Mouse (Mus musculus): ENCODE results near the gene Eif2a. TPM values are rescaled to one million over a fixed set of nuclear protein-coding genes. Genes with fewer than 3 reads are reported as not detected.

Gene Eif2a
- 55.7 and 56.2 TPM in 2 replicates for total RNA-seq (2021)
- long read RNA-seq, transcript Eif2a-201 (14 exons, 2,299 nt) = major isoform, 23 of 41 reads
- long read RNA-seq, partial matches to known transcripts = 8 of 41 reads
- long read RNA-seq, other reads (novel, unspliced or antisense) = 7 of 41 reads

- peak; percentile 99 for DNase-seq
Observed at GRCm38 (mm10) chr3:58525652-58526407, at the start of gene Eif2a, which contains the start of gene Serp1. Eif2a (plus strand) TSS chr3:58525821. Serp1 (minus strand) TSS chr3:58525892.

- no peak for DNase-seq
Observed at GRCm38 (mm10) chr3:58478755-58479455, 46.7 kb upstream of the Eif2a start.

GRCm38 (mm10) chr3:58485883-58486282 lies 39.7 kb upstream of the Eif2a start:
- DNase-seq = no peak

- DNase-seq = no peak
Observed at GRCm38 (mm10) chr3:58487121-58487520, 38.5 kb upstream of the Eif2a start.

GRCm38 (mm10) chr3:58487999-58488775 lies 37.4 kb upstream of the Eif2a start:
- peak; percentile 2 for DNase-seq

- peak; percentile 3 for DNase-seq
Observed at GRCm38 (mm10) chr3:58490787-58491186, 34.8 kb upstream of the Eif2a start.

- DNase-seq = no peak
Observed at GRCm38 (mm10) chr3:58493621-58494020, 32.0 kb upstream of the Eif2a start.

- DNase-seq = no peak
Observed at GRCm38 (mm10) chr3:58501961-58502360, 23.7 kb upstream of the Eif2a start.

- DNase-seq = no peak
Observed at GRCm38 (mm10) chr3:58503720-58504333, 21.8 kb upstream of the Eif2a start.

GRCm38 (mm10) chr3:58504676-58505075 lies 20.9 kb upstream of the Eif2a start:
- no peak for DNase-seq

GRCm38 (mm10) chr3:58508020-58508750 lies 17.4 kb upstream of the Eif2a start:
- no peak for DNase-seq

- DNase-seq = no peak
Observed at GRCm38 (mm10) chr3:58511581-58511980, 14.0 kb upstream of the Eif2a start.

GRCm38 (mm10) chr3:58512740-58513139 lies 12.9 kb upstream of the Eif2a start:
- DNase-seq = no peak

- DNase-seq = no peak
Observed at GRCm38 (mm10) chr3:58513483-58513882, 12.1 kb upstream of the Eif2a start.

- DNase-seq = no peak
Observed at GRCm38 (mm10) chr3:58515947-58516601, 9.5 kb upstream of the Eif2a start.

- DNase-seq = no peak
Observed at GRCm38 (mm10) chr3:58516602-58516976, 9.0 kb upstream of the Eif2a start.

- DNase-seq = no peak
Observed at GRCm38 (mm10) chr3:58517258-58517657, 8.4 kb upstream of the Eif2a start.

- no peak for DNase-seq
Observed at GRCm38 (mm10) chr3:58517800-58518199, 7.8 kb upstream of the Eif2a start.

GRCm38 (mm10) chr3:58518962-58519361 lies 6.7 kb upstream of the Eif2a start:
- DNase-seq = no peak

- peak; percentile 22 for DNase-seq
Observed at GRCm38 (mm10) chr3:58519536-58519935, 6.1 kb upstream of the Eif2a start.

- DNase-seq = no peak
Observed at GRCm38 (mm10) chr3:58520286-58520685, 5.3 kb upstream of the Eif2a start.

Measured in adrenal gland, postnatal 25 days (tissue).